Mouse (Mus musculus): ENCODE data around the gene Prkd1. TPM values are rescaled to one million over a fixed set of nuclear protein-coding genes. Genes with fewer than 3 reads are reported as not detected.

The Prkd1 gene
- polyA plus RNA-seq, 1 experiment, result 6.8 TPM

- 74% methylated on average over 1 of the region's 1 CpGs for WGBS
- TF ChIP-seq CTCF (IDR thresholded peaks at IDR 0.05; ENCODE audit: insufficient read depth, low read length) (no peak), POLR2A (IDR thresholded peaks at IDR 0.05; ENCODE audit: borderline replicate concordance, extremely low read depth, low read depth, low read length) (no peak)
- no peak overlapping the region for H3K4me3 ChIP-seq (replicated peaks; ENCODE audit: extremely low read depth, low read depth, low read length)
- no peaks in the 10 kb centered on the region for H3K4me1 ChIP-seq (ENCODE audit: control insufficient read depth, insufficient read depth, low read length)
- no peak for DNase-seq
Observed at GRCm38 (mm10) chr12:50565198-50565597, 83.7 kb downstream of the Prkd1 start.

GRCm38 (mm10) chr12:50560536-50560935, 88.4 kb downstream of the Prkd1 start:
- 41% methylated on average over 1 of the region's 1 CpGs for WGBS
- TF ChIP-seq POLR2A (IDR thresholded peaks at IDR 0.05; ENCODE audit: borderline replicate concordance, extremely low read depth, low read depth, low read length) (no peak), CTCF (IDR thresholded peaks at IDR 0.05; ENCODE audit: insufficient read depth, low read length) (no peak)

GRCm38 (mm10) chr12:50558231-50558630, 90.7 kb downstream of the Prkd1 start:
- Histone ChIP-seq H3K4me3 (replicated peaks; ENCODE audit: extremely low read depth, low read depth, low read length) (no peak overlapping the region), H3K4me1 (ENCODE audit: control insufficient read depth, insufficient read depth, low read length) (peaks cover 6% of the 10 kb centered on the region)
- no peak for TF ChIP-seq POLR2A (IDR thresholded peaks at IDR 0.05; ENCODE audit: borderline replicate concordance, extremely low read depth, low read depth, low read length)
- TF ChIP-seq CTCF (IDR thresholded peaks at IDR 0.05; ENCODE audit: insufficient read depth, low read length), result no peak
- 34% methylated on average over 4 of the region's 4 CpGs for WGBS
- DNase-seq, result no peak

More at GRCm38 (mm10) chr12:50560536-50560935, 88.4 kb downstream of the Prkd1 start:
- DNase-seq, result no peak
- H3K4me1 ChIP-seq (ENCODE audit: control insufficient read depth, insufficient read depth, low read length), result peaks cover 6% of the 10 kb centered on the region
- H3K4me3 ChIP-seq (replicated peaks; ENCODE audit: extremely low read depth, low read depth, low read length), result no peak overlapping the region

GRCm38 (mm10) chr12:50554214-50554613, 94.7 kb downstream of the Prkd1 start:
- H3K4me3 ChIP-seq (replicated peaks; ENCODE audit: extremely low read depth, low read depth, low read length), result no peak overlapping the region
- H3K4me1 ChIP-seq (ENCODE audit: control insufficient read depth, insufficient read depth, low read length), result peaks cover 10% of the 10 kb centered on the region
- 35% methylated on average over 3 of the region's 3 CpGs for WGBS
- no peak for DNase-seq
- TF ChIP-seq POLR2A (IDR thresholded peaks at IDR 0.05; ENCODE audit: borderline replicate concordance, extremely low read depth, low read depth, low read length) (no peak), CTCF (IDR thresholded peaks at IDR 0.05; ENCODE audit: insufficient read depth, low read length) (no peak)

- H3K4me1 ChIP-seq (ENCODE audit: control insufficient read depth, insufficient read depth, low read length), result peaks cover 5% of the 10 kb centered on the region
- TF ChIP-seq CTCF (IDR thresholded peaks at IDR 0.05; ENCODE audit: insufficient read depth, low read length) (no peak), POLR2A (IDR thresholded peaks at IDR 0.05; ENCODE audit: borderline replicate concordance, extremely low read depth, low read depth, low read length) (no peak)
- no peak for DNase-seq
- WGBS, result 65% methylated on average over 8 of the region's 8 CpGs
- H3K4me3 ChIP-seq (replicated peaks; ENCODE audit: extremely low read depth, low read depth, low read length), result no peak overlapping the region
Observed at GRCm38 (mm10) chr12:50549860-50550555, 98.9 kb downstream of the Prkd1 start.

GRCm38 (mm10) chr12:50546394-50546793, 102.5 kb downstream of the Prkd1 start:
- Histone ChIP-seq H3K4me3 (replicated peaks; ENCODE audit: extremely low read depth, low read depth, low read length) (no peak overlapping the region), H3K4me1 (ENCODE audit: control insufficient read depth, insufficient read depth, low read length) (peaks cover 5% of the 10 kb centered on the region)
- no peak for DNase-seq
- TF ChIP-seq POLR2A (IDR thresholded peaks at IDR 0.05; ENCODE audit: borderline replicate concordance, extremely low read depth, low read depth, low read length) (no peak), CTCF (IDR thresholded peaks at IDR 0.05; ENCODE audit: insufficient read depth, low read length) (no peak)
- WGBS, result 65% methylated on average over 5 of the region's 5 CpGs

GRCm38 (mm10) chr12:50545610-50545919, 103.3 kb downstream of the Prkd1 start:
- 53% methylated on average over 5 of the region's 5 CpGs for WGBS
- no peak overlapping the region for H3K4me3 ChIP-seq (replicated peaks; ENCODE audit: extremely low read depth, low read depth, low read length)
- DNase-seq, result no peak

GRCm38 (mm10) chr12:50544855-50545609, 103.9 kb downstream of the Prkd1 start:
- TF ChIP-seq CTCF (IDR thresholded peaks at IDR 0.05; ENCODE audit: insufficient read depth, low read length) (no peak), POLR2A (IDR thresholded peaks at IDR 0.05; ENCODE audit: borderline replicate concordance, extremely low read depth, low read depth, low read length) (no peak)
- no peak overlapping the region for H3K4me3 ChIP-seq (replicated peaks; ENCODE audit: extremely low read depth, low read depth, low read length)
- H3K4me1 ChIP-seq (ENCODE audit: control insufficient read depth, insufficient read depth, low read length), result peaks cover 5% of the 10 kb centered on the region
- 28% methylated on average over 8 of the region's 8 CpGs for WGBS
- peak; percentile 16 for DNase-seq

More at GRCm38 (mm10) chr12:50545610-50545919, 103.3 kb downstream of the Prkd1 start:
- TF ChIP-seq POLR2A (IDR thresholded peaks at IDR 0.05; ENCODE audit: borderline replicate concordance, extremely low read depth, low read depth, low read length) (no peak), CTCF (IDR thresholded peaks at IDR 0.05; ENCODE audit: insufficient read depth, low read length) (no peak)
- peaks cover 5% of the 10 kb centered on the region for H3K4me1 ChIP-seq (ENCODE audit: control insufficient read depth, insufficient read depth, low read length)

GRCm38 (mm10) chr12:50540793-50541192, 108.1 kb downstream of the Prkd1 start:
- Histone ChIP-seq H3K4me1 (ENCODE audit: control insufficient read depth, insufficient read depth, low read length) (peaks cover under 1% of the 10 kb centered on the region), H3K4me3 (replicated peaks; ENCODE audit: extremely low read depth, low read depth, low read length) (no peak overlapping the region)
- no peak for DNase-seq
- TF ChIP-seq CTCF (IDR thresholded peaks at IDR 0.05; ENCODE audit: insufficient read depth, low read length) (no peak), POLR2A (IDR thresholded peaks at IDR 0.05; ENCODE audit: borderline replicate concordance, extremely low read depth, low read depth, low read length) (no peak)
- 49% methylated on average over 5 of the region's 5 CpGs for WGBS

All from lung, adult 2 months (tissue).